Mouse (Mus musculus): ENCODE data around the gene Tmem164. TPM values are rescaled to one million over a fixed set of nuclear protein-coding genes. Genes with fewer than 3 reads are reported as not detected.

Tmem164 gene
- polyA plus RNA-seq, 1 experiment: 23.8 TPM

DNA sequence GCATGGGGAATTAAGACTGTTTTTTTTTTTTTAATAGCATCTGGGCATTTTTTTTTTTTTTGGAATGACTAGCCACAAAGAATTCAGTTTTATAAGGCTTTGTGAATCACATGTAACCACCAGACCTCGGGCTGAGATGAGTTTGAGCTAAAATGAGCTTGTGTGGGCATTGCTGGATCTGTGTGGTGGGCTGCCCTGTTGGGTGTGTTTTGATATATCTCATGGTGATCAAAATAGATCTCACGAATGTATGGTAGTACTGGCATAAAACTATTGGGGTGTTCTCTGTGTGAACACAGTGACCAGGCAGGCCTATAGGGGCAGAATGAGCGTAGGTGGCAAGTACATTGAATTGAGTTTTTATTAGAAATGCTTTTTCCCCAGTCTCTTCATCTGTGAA is 67.4 kb downstream of the Tmem164 start:
- DNase-seq (ENCODE audit: low spot score): no peak

DNA sequence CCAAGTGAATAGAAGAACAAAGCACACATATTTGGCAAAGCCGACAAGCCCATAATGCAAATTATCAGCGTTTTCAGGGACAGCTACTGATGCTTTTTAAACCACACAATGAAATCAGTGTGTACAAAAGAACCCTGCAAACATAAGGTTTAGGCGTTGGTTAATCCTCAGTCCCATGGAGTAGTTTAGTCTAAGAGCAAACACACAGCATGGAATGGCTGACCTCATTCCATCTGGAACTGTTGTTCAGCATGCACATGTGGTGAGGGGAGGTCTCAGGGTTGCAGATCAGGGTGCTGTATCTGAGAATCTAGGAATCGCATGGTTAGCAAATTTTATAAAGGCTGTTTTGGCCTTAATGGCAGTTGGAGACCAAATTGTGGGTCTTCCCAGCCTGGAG is 69.6 kb downstream of the Tmem164 start:
- DNase-seq (ENCODE audit: low spot score): no peak

DNA sequence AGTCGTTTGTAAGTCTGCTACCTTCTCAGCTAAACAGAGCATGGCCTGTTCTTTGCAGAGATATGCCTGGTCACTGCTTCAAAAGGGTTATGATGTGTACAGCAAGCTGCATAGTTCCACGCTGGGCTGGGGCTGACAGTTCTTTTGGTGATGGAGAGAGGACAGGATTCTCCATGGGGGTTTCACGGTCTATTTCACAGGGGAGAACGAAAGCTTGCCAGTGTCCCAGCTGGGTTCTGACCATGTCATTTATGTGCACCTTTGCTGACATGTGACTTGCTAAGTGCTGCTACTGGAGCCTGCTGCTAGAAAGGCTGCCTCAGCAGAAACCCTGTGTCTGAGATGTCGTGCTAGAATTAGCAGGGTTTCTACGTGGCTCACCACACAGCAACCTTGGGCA is 74.3 kb downstream of the Tmem164 start:
- no peak for DNase-seq (ENCODE audit: low spot score)

DNA sequence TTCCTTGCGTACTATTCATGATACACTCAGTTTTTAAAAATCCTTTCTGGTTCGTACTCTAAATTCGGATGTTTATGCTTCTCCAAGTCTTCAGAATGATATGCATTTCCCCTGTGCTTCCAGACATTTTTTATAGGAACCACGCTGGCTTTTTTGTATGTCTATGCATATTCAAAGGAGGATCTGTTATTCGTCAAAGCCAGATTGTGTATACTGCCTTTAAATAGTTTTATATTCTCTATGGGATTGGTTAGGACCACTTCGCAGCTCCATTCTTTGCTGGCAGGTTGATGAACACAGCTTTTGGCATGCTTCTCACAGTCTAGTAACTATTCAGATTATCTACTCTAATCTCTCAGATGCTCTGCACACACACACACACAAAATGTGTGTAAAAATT is 79.2 kb downstream of the Tmem164 start:
- DNase-seq (ENCODE audit: low spot score): no peak

- no peak for DNase-seq (ENCODE audit: low spot score)
Observed at GRCm38 (mm10) chrX:142763337-142763736, 82.1 kb downstream of the Tmem164 start.

GRCm38 (mm10) chrX:142769698-142770097 is 88.5 kb downstream of the Tmem164 start:
- DNase-seq (ENCODE audit: low spot score): no peak

GRCm38 (mm10) chrX:142773658-142774057 is 92.5 kb downstream of the Tmem164 start:
- DNase-seq (ENCODE audit: low spot score): no peak

DNA sequence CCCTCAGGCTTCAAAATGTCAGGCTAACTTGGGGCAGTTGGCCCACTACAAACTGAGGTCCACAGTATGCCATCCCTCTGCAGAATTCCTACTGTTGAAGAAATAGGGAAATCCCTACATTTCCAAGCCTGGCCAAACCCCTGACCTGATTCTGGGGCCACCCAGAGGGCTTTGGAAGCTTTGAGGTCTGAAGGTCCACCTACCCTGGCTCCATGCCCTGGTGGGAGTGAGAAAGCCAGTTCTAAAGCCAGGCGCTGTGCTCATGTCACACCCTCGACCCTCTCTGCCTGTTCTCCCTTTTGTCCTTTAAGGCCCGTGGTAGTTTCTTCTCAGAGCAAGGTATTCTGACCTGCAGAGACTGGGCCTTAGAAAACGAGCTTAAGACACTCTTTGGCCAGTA is 94.9 kb downstream of the Tmem164 start:
- DNase-seq (ENCODE audit: low spot score): no peak

GRCm38 (mm10) chrX:142778638-142779037 is 97.4 kb downstream of the Tmem164 start:
- DNase-seq (ENCODE audit: low spot score): no peak

DNA sequence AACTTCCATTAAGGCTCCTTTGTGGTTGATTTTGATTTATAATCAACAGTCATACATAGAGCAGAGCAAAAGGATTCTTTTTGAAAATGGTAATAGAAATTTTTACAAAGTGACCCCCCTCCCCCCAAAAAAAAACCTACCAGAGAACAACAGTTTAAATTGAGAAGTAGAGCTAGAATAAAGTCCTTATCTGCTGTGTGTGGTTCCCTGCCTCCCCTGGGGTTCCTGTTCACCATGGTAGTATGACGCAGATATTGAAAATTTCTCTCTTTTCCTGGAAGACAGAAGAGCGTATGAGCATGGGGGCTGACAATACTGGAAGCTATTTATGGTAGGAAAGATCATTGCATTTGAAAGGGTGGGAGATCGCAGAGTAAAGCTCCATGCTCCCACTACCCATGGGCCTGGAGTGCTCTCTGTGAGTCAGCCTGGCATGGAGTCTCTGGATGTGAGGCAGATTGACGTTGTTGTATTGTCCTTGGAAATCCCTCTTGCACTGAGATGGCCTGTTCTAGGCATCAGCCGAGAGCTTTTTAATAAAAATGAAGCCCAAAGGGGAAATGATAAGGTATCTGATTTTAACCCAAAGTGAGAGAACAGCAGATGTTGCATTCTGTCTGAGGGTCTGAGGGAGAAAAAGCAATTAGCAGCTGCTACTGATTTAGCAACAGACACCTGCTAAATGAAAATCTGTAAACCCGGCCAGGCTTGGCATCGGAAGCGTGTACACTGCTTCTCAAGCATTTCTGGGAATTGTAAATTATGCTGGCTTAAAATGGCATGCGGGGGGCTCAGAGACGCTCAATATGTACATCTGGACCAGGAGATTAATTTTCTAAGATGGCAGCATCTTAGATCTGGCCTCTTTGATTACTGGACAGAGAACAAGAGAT is 105.2 kb downstream of the Tmem164 start:
- no peak for DNase-seq (ENCODE audit: low spot score)

GRCm38 (mm10) chrX:142792185-142792584 is 111.0 kb downstream of the Tmem164 start:
- DNase-seq (ENCODE audit: low spot score): no peak

DNA sequence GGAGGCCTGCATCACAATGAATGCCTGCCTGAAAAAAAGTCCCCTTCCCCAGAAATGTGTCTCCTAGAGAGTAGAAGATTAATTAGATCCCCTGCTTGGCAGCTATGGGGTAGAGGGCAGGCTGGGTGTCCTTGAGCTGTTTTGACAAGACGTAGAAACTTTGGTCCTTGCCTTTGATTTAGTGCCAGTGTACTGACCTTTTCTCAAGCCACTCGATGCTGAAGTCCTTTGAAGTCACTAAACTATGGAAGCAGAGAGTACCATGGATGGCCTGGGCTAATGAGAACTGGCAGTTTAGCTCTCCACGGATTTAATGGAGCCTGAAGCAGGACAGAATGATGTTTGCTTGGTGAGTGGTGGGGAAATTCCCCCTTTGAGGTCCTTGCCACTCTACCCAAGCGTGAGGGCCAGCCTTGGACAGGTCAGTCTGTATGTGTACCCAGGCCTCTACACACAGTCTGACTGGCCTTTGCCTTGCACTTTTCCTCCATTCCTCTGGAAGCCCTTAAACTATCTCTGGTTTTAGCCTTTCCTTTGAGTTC is 112.9 kb downstream of the Tmem164 start:
- no peak for DNase-seq (ENCODE audit: low spot score)

DNA sequence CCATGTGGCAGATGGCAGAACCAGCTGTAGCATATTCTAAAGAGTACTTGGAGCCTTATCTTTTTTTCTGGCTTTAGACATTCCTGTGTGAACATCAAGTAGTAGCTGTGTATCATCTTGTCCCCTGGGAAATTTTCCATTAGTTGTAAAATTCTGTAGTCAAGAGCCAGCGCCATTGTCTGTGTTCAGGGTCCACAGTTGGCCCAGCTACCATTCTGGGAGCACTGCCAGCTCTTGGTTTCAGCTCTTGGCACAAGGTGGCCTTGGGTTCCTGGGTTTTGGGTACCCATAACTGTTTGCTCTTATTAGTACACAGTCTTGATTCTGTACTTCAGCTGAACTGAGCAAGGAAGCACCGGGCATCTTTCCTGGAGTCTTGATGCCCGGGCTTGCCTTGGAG is 123.4 kb downstream of the Tmem164 start:
- DNase-seq (ENCODE audit: low spot score): no peak

- DNase-seq (ENCODE audit: low spot score): no peak
Observed at GRCm38 (mm10) chrX:142806126-142806525, 124.9 kb downstream of the Tmem164 start.

- no peak for DNase-seq (ENCODE audit: low spot score)
Observed at GRCm38 (mm10) chrX:142806620-142807061, 125.4 kb downstream of the Tmem164 start.

DNA sequence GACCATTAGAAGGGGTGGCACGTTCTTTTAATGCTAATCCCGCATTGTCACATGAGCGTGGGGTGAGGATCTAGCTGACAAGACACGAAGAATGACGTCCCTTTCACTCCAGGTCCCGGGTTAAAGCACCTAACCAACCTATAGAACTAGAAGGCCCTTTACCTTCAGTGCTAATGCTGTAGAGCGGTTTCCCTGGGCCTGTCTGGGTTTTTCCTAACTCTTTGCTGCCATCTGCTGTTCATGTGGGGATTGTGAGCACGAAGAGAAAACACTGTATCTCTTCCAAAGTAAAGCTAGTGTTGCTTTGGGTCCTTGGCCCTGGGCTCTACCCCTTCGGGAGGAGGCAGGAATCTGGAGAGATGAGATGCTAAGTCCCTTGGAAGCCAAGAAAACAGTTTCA is 127.2 kb downstream of the Tmem164 start:
- DNase-seq (ENCODE audit: low spot score): no peak

- DNase-seq (ENCODE audit: low spot score): no peak
Observed at GRCm38 (mm10) chrX:142813146-142813545, 131.9 kb downstream of the Tmem164 start.

GRCm38 (mm10) chrX:142818057-142818682 is 137.0 kb downstream of the Tmem164 start:
- DNase-seq (ENCODE audit: low spot score): no peak

DNA sequence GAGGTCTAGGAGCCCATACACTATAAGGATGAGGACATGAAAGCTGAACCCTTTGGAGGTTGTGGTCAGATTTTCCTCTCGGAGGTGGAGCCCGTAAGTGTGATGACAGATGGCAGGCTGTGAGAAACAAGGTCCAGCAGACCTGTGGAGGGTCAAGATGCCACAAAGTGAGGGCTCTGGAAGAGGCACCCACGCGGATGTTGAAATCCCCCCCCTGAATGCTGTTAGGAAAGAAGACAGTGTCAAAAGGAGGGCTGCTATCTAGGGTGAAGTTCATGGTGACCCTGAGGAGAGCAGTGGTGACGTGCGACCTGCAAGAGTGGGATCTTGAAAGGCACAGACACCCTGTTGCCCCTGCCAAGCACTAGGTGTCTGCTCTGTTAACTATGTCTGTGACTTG is 140.0 kb downstream of the Tmem164 start:
- no peak for DNase-seq (ENCODE audit: low spot score)

- DNase-seq (ENCODE audit: low spot score): no peak
Observed at GRCm38 (mm10) chrX:142821846-142822245, 140.6 kb downstream of the Tmem164 start.

- DNase-seq (ENCODE audit: low spot score): no peak
Observed at GRCm38 (mm10) chrX:142825309-142825708, 144.1 kb downstream of the Tmem164 start.

DNA sequence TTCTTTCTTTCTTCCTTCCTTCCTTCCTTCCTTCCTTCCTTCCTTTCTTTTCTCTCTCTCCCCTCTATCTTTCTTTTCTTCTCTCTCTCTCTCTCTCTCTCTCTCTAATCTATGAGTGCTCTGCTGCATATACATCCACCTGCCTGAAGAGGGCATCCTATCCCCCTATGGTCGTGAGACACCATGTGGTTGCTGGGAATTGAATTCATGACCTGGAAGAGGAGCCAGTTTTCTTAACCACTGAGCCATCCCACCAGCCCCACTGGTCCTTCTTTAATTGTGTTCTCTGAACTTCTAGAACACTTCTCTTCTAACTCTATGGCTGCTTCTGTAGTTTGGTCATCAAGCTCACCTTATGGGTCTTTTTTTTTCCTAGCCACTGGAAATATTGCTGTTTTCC is 146.4 kb downstream of the Tmem164 start:
- DNase-seq (ENCODE audit: low spot score): no peak
